Mouse (Mus musculus): ENCODE measurements around the gene Stxbp4.

Stxbp4 gene

GRCm38 (mm10) chr11:90499918-90500317, 138.0 kb downstream of the Stxbp4 start:
- ChIA-PET POLR2A (interaction anchor here in 2 of 4 experiments (0.6 to 0.8 kb wide), 2 partner anchors 21 to 82 kb away, joined by 3 to 4 read pairs; no protein-coding TSS in a partner anchor), CTCF (no interaction called here)

- CTCF ChIA-PET, result no interaction called here
- POLR2A ChIA-PET, result interaction anchor here in 1 of 4 experiments (0.6 kb wide), 1 partner anchor 13 kb away, joined by 3 read pairs; no protein-coding TSS in a partner anchor
Measured at GRCm38 (mm10) chr11:90498461-90498860, 139.4 kb downstream of the Stxbp4 start.

- POLR2A ChIA-PET, result interaction anchor here in 1 of 4 experiments (0.6 kb wide), 1 partner anchor 29 kb away, joined by 5 read pairs; no protein-coding TSS in a partner anchor
Measured at GRCm38 (mm10) chr11:90494981-90495380, 142.9 kb downstream of the Stxbp4 start.

GRCm38 (mm10) chr11:90492511-90492910, 145.4 kb downstream of the Stxbp4 start:
- ChIA-PET POLR2A (no interaction called here), CTCF (no interaction called here)

More at GRCm38 (mm10) chr11:90494981-90495380, 142.9 kb downstream of the Stxbp4 start:
- CTCF ChIA-PET, result no interaction called here

- POLR2A ChIA-PET, result no interaction called here
- CTCF ChIA-PET, result no interaction called here
Measured at GRCm38 (mm10) chr11:90489166-90489565, 148.7 kb downstream of the Stxbp4 start.

GRCm38 (mm10) chr11:90487686-90488085, 150.2 kb downstream of the Stxbp4 start:
- CTCF ChIA-PET, result no interaction called here
- POLR2A ChIA-PET, result interaction anchor here in 1 of 4 experiments (0.6 kb wide), 1 partner anchor 22 kb away, joined by 3 read pairs; no protein-coding TSS in a partner anchor

- CTCF ChIA-PET, result no interaction called here
- POLR2A ChIA-PET, result interaction anchor here in 1 of 4 experiments (1.1 kb wide), 1 partner anchor 10 kb away, joined by 3 read pairs; no protein-coding TSS in a partner anchor
Measured at GRCm38 (mm10) chr11:90484750-90485637, 152.9 kb downstream of the Stxbp4 start.

- POLR2A ChIA-PET, result interaction anchor here in 1 of 4 experiments (1.1 kb wide), 1 partner anchor 8 kb away, joined by 3 read pairs; no protein-coding TSS in a partner anchor
- CTCF ChIA-PET, result no interaction called here
Measured at GRCm38 (mm10) chr11:90483766-90484165, 154.1 kb downstream of the Stxbp4 start.

- CTCF ChIA-PET, result no interaction called here
- POLR2A ChIA-PET, result no interaction called here
Measured at GRCm38 (mm10) chr11:90481828-90482227, 156.1 kb downstream of the Stxbp4 start.

GRCm38 (mm10) chr11:90470271-90470670, 167.6 kb downstream of the Stxbp4 start:
- ChIA-PET POLR2A (no interaction called here), CTCF (no interaction called here)

GRCm38 (mm10) chr11:90464046-90464595, 173.8 kb downstream of the Stxbp4 start:
- ChIA-PET CTCF (no interaction called here), POLR2A (no interaction called here)

GRCm38 (mm10) chr11:90460458-90460857, 177.4 kb downstream of the Stxbp4 start:
- POLR2A ChIA-PET, result no interaction called here
- CTCF ChIA-PET, result no interaction called here

GRCm38 (mm10) chr11:90452134-90452533, 185.8 kb downstream of the Stxbp4 start:
- ChIA-PET CTCF (no interaction called here), POLR2A (no interaction called here)

- CTCF ChIA-PET, result no interaction called here
- POLR2A ChIA-PET, result no interaction called here
Measured at GRCm38 (mm10) chr11:90451506-90451905, 186.4 kb downstream of the Stxbp4 start.

GRCm38 (mm10) chr11:90442462-90442861, 195.4 kb downstream of the Stxbp4 start:
- ChIA-PET POLR2A (no interaction called here), CTCF (no interaction called here)

GRCm38 (mm10) chr11:90440851-90441250, 197.0 kb downstream of the Stxbp4 start:
- POLR2A ChIA-PET, result no interaction called here
- CTCF ChIA-PET, result no interaction called here

GRCm38 (mm10) chr11:90438768-90439167, 199.1 kb downstream of the Stxbp4 start:
- ChIA-PET POLR2A (interaction anchor here in 1 of 4 experiments (1.2 kb wide), 1 partner anchor 20 kb away, joined by 3 read pairs; no protein-coding TSS in a partner anchor), CTCF (no interaction called here)
